In genomic region chr12:99819186-99819974, GRCm38 (mm10) we compare ENCODE assay signal across 16 mouse cellular contexts.
DNase-seq lines count a peak whose midpoint lies in the region; ATAC-seq and TF ChIP-seq lines count a peak whose summit lies in the region.
"Had no signal": no experiment of that assay in that cellular context is flagged by ENCODE, and none has a peak within 500 bp of the region (broad histone marks: within the 10 kb centered on the region; RNA-seq: fewer than 3 reads in every experiment).

No protein-coding gene starts in this region.

- H3K27ac ChIP-seq in layer of hippocampus, adult 2 months = no peak overlapping the region
- H3K27ac ChIP-seq: heart, embryonic 15.5 days; kidney, embryonic 15.5 days; limb, embryonic 15.5 days; lung, embryonic 15.5 days had no signal

- no peak overlapping the region for H3K4me3 ChIP-seq in layer of hippocampus, adult 2 months
- H3K4me3 ChIP-seq: erythroblast, embryonic 14.5 days; heart, embryonic 15.5 days; kidney, embryonic 15.5 days; limb, embryonic 15.5 days; lung, embryonic 15.5 days; megakaryocyte, embryonic 14.5 days had no signal

- TF ChIP-seq CTCF in layer of hippocampus, adult 2 months (conservative IDR thresholded peaks at IDR 0.05) = peak; percentile 57

- peak; percentile 56 for ATAC-seq in CD4-positive, CD25-positive, alpha-beta regulatory T cell, adult 4 months
- peak; percentile 46; the same call in 1 of the 2 replicates for ATAC-seq in megakaryocyte progenitor cell, adult 5-6 weeks (replicated peaks; ENCODE audit: poor library complexity)
- ATAC-seq: hindbrain, embryonic 16.5 days had no signal

- DNase-seq in layer of hippocampus, adult 2 months (ENCODE audit: low spot score in 2 of 2) = no peak
- no peak for DNase-seq in layer of hippocampus, postnatal 14 days (ENCODE audit: low spot score in 2 of 2)
- DNase-seq in R1 (ENCODE audit: low read depth, low spot score) = peak; percentile 23
- no peak for DNase-seq in frontal cortex, postnatal 25 days (ENCODE audit: low spot score in 2 of 2)
- no peak for DNase-seq in left cerebral cortex, adult 11 months (ENCODE audit: low spot score)
- DNase-seq: cerebellum, adult 18-20 months; thymus, adult 2 months had no signal
